Mouse (Mus musculus) hindlimb bud, embryonic 11.5 days (tissue): Measurements from ENCODE around the gene Gm17359.

ENCODE experiments used
- DNase-seq: peaks from one replicate; pipeline ENCODE4 v3.0.0-alpha.2; 2012; ENCODE audit warnings: low read depth, low spot score; ENCODE audit errors: extremely low spot score

Gene Gm17359

GRCm38 (mm10) chr3:79342961-79343735 is 6.7 kb downstream of the Gm17359 start:
- no peak for DNase-seq

GRCm38 (mm10) chr3:79349311-79349710 is 12.8 kb downstream of the Gm17359 start:
- no peak for DNase-seq

- no peak for DNase-seq
Observed at GRCm38 (mm10) chr3:79358721-79359120, 22.3 kb downstream of the Gm17359 start.

- DNase-seq: no peak
Observed at GRCm38 (mm10) chr3:79360317-79361101, 24.0 kb downstream of the Gm17359 start.

GRCm38 (mm10) chr3:79366098-79366497 is 29.6 kb downstream of the Gm17359 start:
- DNase-seq: no peak

GRCm38 (mm10) chr3:79368306-79368705 is 31.8 kb downstream of the Gm17359 start:
- no peak for DNase-seq

GRCm38 (mm10) chr3:79370385-79370929 is 34.0 kb downstream of the Gm17359 start:
- no peak for DNase-seq

GRCm38 (mm10) chr3:79371506-79372195 is 35.2 kb downstream of the Gm17359 start:
- no peak for DNase-seq

- DNase-seq: no peak
Observed at GRCm38 (mm10) chr3:79373930-79374329, 37.5 kb downstream of the Gm17359 start.

- no peak for DNase-seq
Observed at GRCm38 (mm10) chr3:79378086-79378485, 41.6 kb downstream of the Gm17359 start.

- no peak for DNase-seq
Observed at GRCm38 (mm10) chr3:79379255-79379836, 42.9 kb downstream of the Gm17359 start.

GRCm38 (mm10) chr3:79379873-79380595 is 43.6 kb downstream of the Gm17359 start:
- DNase-seq: no peak

GRCm38 (mm10) chr3:79381398-79381797 is 44.9 kb downstream of the Gm17359 start:
- DNase-seq: no peak

GRCm38 (mm10) chr3:79385434-79386029 is 49.1 kb downstream of the Gm17359 start:
- no peak for DNase-seq

GRCm38 (mm10) chr3:79389081-79389480 is 52.6 kb downstream of the Gm17359 start:
- no peak for DNase-seq

- DNase-seq: no peak
Observed at GRCm38 (mm10) chr3:79400552-79400951, 64.1 kb downstream of the Gm17359 start.

GRCm38 (mm10) chr3:79402056-79402455 is 65.6 kb downstream of the Gm17359 start:
- no peak for DNase-seq

GRCm38 (mm10) chr3:79408546-79408945 is 72.1 kb downstream of the Gm17359 start:
- DNase-seq: no peak

- DNase-seq: no peak
Observed at GRCm38 (mm10) chr3:79409927-79410628, 73.6 kb downstream of the Gm17359 start.
